Mouse (Mus musculus): ENCODE data around the gene Olfr322. TPM values are rescaled to one million over a fixed set of nuclear protein-coding genes. Genes with fewer than 3 reads are reported as not detected.
"Not testable (repeated sequence)": the region's sequence is repeated elsewhere in the genome, so short reads cannot be mapped to it uniquely, and the experiment has no call there.

Gene Olfr322
- not detected for polyA plus RNA-seq (2017; shearing (Covaris generic))

DNA sequence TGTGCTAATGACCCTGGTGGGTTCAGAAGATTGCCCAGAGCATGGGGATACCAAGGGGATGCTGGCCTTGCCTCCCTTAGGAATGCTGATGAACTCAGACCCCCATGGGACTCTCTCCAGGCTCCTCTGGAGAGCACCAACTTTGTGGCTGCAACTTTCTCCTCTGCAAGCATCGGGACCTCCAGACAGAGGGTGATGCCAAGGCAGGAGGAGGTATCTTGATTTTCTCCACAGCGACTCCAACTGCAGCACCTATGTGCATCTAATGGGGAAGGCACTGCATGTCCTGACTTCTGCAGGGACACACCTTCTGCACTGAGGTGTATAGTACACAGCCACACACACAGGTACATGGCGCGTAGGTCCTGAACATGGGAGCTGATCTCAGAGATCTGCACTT lies at the start of gene Olfr322:
TSS of gene Olfr322 (plus strand) at position 187 of the 400 bp plus-strand sequence.
- ATAC-seq = no peak

DNA sequence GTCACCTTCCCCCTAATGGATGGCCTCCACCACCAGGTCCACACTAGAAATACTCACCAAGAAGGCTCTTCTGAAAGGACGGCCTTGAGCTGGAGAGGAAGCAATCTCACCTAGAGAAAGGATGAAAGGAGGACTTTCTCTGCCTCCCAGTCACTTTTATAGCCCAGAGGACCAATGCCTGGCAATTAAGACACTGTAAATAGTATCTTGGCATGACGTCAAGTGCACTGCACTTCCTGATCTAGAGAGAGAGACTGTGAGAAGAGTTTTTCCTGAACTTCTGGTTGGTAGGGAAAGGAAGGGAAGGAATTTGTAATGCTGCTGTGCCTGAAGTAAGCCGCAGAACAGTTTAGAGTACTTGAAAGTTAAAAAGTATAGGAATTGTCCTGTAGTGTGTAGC lies 45.2 kb upstream of the Olfr322 start:
- no peak for ATAC-seq

DNA sequence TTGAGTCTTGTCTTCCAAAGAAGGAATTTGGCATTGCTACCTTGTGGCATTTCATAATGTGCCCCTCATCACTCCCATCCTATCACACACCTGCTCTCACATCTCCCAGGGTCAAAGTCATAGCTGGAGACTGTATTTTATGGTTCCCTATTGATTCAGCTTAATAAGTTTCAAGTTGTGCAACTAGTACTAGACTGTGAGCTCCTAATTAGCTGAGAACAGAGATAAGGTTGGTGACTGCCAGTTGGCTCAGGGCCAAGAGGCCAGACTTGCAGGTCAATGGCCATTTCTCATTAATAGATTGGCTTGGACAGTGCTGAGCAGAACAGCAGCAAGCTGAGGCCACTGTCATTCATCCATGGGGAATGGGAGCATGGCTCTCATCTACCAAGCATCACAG lies 44.1 kb upstream of the Olfr322 start:
- no peak for ATAC-seq

DNA sequence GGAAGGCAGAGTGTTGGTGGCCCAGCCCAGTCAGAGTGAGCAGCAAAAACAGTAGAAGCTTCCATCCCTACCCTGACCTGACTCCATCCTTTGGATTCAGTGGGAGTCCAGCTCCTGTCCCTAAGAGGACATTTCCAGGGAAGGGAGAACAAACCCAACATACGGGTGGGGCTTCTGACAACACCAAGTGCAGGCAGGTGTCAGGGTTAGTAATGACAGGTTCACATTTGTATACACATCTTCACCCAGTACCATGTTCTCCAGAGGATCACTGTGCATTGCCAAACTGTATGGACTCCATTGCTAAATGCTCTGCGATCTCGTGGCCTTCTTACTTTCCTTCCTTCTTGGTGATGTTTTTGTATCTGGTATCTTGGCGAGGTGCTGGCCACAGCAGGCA lies 42.6 kb upstream of the Olfr322 start, which contains the start of gene 2210407C18Rik:
TSS of gene 2210407C18Rik (minus strand) at position 101 of the 400 bp plus-strand sequence.
- ATAC-seq = no peak

DNA sequence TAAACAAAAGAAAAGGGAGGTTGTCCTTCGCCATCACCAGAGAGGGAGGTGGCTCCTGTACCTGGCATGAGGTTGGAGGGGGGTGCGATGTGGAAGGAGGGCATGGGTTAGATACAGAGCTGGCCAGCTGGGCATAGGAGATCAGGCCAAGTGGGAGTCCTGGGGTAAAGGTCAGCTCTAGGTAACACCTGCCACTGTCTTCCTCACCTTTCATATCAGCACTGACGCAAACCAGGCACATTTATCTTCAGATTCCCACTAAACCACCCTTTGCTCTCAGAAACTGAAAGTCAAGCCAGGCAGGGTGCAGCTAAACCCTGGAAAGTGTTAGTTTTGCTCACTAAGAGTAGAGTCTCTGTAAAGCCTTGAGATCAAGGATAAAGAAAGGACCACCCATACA lies 40.2 kb upstream of the Olfr322 start:
- ATAC-seq = no peak

DNA sequence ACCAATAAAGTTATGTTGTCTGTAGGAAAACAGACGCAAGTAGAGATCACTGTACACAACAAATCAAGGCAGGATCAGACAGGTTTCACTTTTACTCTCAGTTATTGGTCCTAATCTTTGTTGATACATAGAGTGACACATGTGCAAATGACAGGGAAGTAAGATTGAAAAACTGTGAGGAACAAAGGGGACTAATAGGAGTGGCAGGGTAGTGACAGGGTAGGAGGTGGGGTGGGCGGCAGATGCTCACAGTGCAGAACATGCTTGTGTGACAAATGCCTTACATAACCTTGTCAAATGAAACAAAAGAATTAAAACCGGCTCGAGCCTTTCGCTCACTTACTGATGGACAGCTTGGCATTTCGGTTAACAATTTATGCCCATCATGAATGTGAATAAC lies 39.8 kb upstream of the Olfr322 start:
- no peak for ATAC-seq

DNA sequence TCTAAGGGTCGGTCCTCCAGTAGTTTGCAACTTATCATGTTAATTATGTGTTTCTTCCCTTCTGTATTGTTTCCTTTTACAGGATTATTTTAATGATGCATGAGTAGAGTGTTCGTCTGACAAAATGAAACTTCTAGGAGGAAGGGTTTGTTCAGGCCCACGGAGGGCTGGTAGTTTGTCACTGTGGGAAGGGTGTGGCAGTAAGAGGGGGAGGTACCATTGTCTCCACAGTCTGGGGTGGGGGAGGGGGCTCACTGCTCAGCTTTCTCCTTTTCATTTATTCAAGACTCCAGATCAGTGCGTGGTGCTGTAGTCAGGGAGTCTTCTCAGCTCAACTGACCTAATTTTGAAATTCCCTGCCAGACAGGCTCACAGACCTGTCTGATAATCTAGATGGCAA lies 32.4 kb upstream of the Olfr322 start:
- ATAC-seq = no peak

DNA sequence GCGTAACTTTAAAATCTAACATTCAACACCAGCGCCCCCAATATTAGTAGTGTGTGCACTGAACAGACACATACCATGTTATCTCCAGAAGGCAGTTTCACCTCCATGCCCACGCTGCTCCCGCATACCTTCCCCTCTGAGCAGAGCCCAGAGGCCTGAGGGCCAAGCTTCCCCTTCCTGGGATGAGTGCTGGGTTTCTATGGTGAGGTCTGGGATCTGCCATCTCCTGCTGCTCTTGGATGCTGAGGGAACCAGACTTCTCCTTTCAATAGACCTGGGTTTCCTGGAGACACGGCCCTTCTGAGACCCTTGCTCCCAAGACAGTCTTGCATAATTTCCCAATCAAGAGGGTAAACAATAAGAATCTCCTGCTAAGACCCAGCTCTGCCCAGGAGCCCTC lies 28.2 kb upstream of the Olfr322 start, which contains the start of gene Olfr323:
TSS of gene Olfr323 (minus strand) at position 101 of the 400 bp plus-strand sequence.
- ATAC-seq = no peak

DNA sequence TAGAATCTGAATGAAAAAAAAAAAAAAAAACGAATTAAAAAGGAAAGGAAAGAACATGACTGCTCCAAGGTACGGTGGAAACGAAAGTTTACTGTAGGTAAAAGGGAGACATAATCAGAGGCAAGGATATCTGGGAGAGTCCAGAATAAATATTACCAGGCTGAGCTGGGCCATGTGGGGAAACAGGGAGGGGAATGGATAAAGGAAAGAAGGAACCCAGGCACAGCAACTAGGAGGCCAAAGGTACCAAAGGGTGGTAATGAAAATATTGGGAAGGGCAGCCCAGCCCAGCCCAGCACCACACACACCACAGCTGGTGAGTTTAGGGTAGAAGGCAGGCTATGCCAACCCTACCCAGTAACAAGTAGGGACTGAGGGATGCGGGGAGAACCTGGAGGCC lies 23.7 kb upstream of the Olfr322 start:
- no peak for ATAC-seq

DNA sequence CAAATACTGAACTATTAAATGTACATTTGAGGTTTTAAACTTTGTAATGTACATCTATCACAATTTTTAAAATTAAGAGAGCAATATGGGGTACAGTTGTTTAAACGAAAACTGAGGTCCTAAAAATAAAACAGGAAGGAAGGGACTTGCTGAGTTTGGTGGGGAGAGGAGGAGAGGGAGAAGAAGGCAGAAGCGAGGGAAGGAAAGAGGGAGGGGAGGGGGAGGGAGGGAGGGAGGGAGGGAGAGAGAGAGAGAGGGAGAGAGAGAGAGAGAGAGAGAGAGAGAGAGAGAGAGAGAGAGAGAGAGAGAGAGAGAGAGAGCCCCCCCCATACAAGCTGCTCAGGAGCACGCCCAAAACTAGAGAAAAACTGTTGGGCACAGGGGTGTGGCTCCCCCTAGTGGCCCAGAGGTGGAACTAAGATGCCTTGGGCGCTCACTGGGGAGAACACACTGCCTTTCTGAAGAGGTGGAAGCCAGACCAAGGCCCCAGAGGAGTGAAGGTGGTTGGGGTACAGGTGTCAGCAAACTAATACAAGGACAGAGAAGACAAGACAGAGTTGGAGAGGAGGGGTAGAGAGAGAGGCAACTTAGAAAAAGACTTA lies 22.1 kb upstream of the Olfr322 start:
- ATAC-seq = no peak

DNA sequence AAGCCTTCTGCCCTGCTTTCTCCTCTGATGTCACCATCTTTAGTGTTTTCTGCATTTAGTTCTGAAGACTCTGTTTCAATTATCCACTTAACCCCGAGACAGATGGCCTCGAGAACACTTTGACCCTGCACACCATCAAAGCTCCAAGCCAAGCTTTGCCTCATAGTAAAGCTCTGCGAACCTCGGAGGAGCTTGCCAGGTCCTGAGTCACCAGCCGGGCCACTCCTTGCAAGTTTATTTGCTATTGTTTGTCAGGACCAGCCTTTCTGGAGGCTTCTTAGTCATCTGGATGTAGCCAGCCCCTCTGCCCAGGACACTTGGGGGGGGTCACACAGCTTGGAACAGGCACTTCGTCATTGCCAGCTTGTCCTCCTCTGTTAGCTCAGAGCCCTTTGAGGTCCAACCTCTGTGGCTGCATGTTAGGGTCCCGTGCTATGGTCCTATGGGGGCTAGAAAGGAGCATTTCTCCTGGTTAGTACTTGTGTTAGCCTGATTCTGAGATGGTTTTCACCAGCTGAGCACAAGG lies 20.3 kb upstream of the Olfr322 start:
- ATAC-seq = no peak

DNA sequence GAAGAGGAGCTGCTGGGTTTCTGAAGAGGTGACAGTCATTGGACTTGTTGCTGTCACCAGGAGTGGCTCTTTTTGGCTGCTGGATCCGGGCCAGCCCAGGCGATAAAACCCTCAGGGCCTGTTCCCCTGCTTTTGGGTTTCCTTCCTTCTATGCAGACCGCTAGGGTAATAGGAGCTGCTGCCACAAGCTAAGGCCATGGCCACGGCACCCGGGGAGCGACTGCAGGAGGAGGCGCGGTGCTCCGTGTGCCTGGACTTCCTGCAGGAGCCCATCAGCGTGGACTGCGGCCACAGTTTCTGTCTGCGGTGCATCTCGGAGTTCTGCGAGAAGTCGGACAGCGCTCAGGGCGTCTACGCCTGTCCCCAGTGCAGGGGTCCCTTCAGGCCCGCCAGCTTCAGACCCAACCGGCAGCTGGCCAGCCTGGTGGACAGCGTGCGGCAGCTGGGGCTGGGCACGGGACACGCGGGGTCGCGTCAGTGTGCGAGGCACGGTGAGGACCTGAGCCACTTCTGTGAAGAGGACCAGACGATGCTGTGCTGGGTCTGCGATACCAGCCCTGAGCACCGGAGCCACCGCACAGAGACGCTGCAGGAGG lies 18.2 kb upstream of the Olfr322 start, which contains the start of gene Trim58:
TSS of gene Trim58 (plus strand) at position 194 of the 596 bp plus-strand sequence.
- no peak for ATAC-seq

DNA sequence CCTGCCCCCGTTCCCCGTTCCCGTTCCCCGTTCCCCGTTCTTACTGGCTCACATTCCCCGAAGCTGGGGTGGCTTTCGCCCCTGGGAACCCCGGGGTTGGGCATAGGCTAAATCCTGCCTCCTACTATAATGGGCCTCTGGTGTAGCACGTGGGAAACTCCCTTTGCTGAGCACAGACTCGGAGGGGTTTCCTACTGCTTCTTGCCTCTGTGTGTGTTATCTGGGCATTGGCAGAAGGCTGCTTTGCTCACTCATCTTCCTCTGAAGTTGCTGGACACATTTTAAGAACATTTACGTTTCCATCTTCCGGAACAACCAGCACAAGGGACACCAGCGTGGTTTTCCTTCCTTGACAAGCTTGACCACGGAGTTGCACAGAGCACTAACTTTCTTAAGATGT lies 17.5 kb upstream of the Olfr322 start:
- no peak for ATAC-seq

DNA sequence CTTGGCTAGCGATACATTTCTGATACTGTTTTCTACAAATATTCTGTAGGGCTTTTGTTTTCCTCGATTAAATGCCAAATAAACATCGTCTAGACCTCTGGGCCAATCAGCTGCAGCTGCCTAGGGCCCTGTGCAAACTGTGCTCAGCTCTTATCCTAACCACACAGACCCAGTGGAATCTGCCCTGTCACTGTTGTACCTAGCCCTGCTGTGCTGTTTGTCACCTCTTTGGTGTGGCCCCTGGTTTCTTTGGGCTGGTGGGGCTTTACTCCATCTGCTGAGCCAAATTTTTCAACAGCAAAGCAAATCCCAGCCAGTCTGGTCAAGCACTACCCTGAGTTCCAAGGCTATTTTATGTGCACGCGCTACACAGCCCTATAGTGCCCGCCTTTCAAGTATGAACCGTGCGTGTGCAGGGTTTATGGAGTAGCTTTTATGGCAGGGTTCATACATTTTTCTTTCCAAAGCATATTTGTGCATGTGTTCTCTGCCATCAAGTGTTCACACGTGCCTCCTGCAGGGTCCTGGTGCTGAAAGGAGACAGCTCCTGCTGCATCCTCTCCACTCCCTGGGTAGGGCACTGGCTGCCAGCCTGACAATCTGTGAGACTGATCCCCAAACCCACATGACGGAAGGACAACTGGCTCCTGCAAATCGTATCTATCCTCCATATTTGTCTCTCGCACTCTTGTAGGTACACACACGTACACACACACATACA lies 16.8 kb upstream of the Olfr322 start:
- no peak for ATAC-seq

DNA sequence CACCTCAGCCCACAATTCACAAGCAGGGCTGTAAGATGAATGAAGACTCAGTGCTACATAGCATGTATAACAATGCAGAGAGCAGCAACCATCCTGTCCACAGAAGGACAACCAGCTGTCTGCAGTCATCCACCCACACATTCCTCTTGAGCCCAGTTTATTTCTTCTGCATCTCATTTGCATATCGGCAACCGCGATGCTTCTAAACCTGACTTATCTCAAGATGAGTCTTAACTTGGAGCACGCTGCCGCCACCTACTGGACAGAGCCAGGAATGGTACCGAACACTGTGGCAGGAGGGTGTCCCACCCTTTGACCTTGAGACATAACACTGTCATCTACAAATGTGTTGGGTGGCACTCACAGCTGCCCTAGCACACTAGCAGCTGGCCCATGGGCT lies 15.2 kb upstream of the Olfr322 start:
- no peak for ATAC-seq

DNA sequence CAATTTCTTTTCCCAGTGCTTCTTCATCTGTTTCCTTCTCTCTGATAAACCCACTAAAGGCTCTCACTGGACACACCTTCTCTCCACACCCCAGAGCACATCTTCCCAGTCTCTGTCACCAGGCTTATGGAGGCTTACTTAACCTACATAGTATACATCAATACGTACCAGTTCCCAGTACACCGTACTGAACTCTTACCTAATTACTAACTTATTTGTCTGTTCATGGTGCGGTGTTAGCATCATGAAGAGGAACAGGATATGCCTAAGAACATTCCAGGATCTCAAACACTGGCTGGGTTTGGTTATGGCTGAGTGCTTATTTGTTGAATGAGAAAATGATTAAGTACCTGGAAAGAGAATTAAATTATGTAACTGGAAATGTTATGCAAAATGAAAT lies 3.4 kb upstream of the Olfr322 start:
- ATAC-seq = no peak

DNA sequence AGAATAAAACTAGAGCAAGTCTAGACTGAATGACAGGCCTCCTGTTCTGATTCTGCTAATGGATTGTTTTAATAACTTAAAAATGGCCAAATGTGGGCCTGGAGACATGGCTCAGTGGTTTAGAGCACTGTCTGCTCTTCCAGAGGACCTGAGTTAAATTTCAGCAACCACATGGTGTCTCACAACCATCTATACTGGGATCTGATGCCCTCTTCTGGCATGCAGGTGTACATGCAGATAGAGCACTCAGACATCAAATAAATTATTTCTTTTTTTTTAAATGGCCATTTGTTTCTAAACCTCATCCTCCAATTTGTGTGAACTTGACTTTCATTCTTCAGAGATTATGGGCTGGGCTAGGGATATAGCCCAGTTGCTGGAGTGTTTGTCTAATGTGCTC lies 10.7 kb downstream of the Olfr322 start:
- no peak for ATAC-seq

DNA sequence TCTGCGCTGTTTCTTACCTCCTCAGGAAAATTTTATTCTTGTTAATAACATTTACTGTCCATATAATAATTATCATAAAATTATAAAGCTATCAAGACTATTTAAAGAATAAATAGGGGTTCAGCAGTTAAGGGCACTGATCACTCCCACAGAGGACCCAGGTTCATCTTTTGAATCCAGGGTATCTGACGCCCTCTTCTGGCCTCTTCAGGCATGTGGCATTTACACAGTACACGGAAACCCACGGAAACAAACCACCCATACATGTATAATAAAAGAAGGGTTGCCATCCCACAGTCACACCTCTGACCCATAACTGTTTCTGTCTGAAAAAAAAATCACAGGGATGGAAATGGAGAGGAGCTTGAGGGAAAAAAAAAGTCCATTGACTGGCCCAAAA lies 13.2 kb downstream of the Olfr322 start:
- ATAC-seq = no peak

DNA sequence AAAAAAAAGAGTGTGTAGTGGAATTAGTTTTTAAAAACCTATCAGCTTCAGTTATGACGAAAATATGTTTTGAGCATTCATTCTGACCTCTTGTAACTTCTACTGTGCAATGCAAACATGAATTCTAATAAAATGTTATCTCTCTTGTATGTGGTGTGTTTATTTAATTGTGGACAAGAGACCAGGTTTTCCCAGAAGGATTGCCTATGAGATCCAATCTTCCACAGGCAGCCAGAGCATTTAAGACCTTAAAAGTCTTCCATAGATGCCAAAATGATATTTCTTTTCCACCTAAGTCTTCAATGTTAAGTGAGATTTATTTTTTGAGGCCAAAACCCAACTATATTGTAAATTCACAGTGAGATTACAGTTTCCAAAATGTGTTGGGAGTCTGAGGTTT lies 22.2 kb downstream of the Olfr322 start, which contains the start of gene Olfr320:
TSS of gene Olfr320 (plus strand) at position 301 of the 400 bp plus-strand sequence.
- no peak for ATAC-seq

DNA sequence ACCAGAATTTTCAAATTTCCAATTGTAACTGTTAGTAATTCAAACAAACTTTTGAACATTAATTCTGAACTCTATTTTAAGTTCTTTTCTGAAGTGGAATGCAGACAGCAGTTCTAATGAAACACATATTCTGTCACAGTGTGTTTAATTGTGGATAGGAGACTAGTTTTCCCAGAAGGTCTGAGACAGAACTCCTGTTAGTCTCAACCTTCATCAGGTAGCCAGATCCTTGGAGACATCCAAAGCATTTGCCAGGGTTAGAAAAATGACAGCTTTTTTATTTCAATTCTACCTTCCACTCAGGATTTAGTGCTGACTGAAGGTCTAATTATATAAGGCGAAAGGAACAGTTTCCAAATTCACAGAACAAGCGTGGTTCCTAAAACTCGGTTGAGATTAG lies 40.3 kb downstream of the Olfr322 start, which contains the start of gene Olfr319:
TSS of gene Olfr319 (plus strand) at position 301 of the 400 bp plus-strand sequence.
- ATAC-seq = no peak

DNA sequence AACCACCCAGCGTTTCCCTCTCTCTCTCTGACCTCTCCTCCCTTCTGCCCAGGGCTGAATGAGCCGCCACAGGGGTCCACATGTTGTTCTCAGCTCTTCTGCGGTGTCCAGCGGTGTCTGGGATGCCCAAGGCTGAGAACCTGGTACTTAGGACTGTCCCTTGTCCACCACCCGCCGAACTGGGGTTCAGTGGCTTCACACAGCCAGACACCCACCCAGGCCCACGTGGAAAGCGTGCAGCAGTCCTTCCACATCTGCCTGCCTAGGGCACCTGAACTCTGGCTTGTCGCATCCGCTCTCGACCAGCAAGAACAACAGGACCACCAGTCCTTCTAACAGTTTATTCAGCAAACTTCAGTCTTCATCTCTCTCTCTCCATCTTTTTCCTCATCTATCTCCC lies 50.5 kb downstream of the Olfr322 start:
- ATAC-seq = no peak

DNA sequence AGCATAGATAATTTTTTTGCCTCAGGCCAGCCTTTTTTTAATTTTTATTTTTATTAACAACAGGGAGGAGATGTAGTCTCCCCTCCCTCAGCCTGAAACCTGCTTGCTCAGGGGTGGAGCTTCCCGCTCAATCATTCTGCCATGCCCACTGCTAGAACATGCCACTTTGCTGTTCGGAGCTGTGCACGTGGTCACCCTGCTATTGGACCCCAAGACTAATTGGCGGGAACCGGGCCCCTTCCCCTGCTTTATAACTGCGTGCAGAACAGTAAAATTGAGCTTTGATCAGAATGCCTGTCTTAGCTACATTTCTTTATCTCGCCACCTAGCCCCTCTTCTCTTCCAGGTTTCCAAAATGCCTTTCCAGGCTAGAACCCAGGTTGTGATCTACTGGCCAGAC lies 59.1 kb downstream of the Olfr322 start:
- not testable (repeated sequence) for ATAC-seq

All from CD4-positive, CD25-positive, alpha-beta regulatory T cell, adult 4 months (primary cell).